Mouse (Mus musculus): ENCODE data around the gene Pamr1.

- TF ChIP-seq CTCF (IDR thresholded peaks at IDR 0.05; ENCODE audit: borderline replicate concordance, insufficient read depth, low read length), result no peak
- TF ChIP-seq POLR2A (IDR thresholded peaks at IDR 0.05; ENCODE audit: low read depth, low read length), result no peak
These were observed 71.1 kb downstream of the Pamr1 start for GRCm38 (mm10) chr2:102620744-102621429.

All from embryonic fibroblast, embryonic 13.5 days (primary cell).